Mouse (Mus musculus) lung, postnatal 0 days (tissue): ENCODE measurements around the gene Lbhd2. TPM values are rescaled to one million over a fixed set of nuclear protein-coding genes. Genes with fewer than 3 reads are reported as not detected.

ENCODE experiments used
- ATAC-seq: fragments of 200-750 bp; cut with Nextera tagmentation; 2 replicates; pipeline ENCODE4 v1.8.0; 2017; ENCODE audit warnings: moderate library complexity
- DNase-seq: peaks from one replicate; pipeline ENCODE4 v3.0.0-alpha.2; 2016; ENCODE audit warnings: low spot score
- H3K27ac ChIP-seq: fragments of 300-500 bp; sonication (generic); 2 replicates; pipeline ENCODE4 v1.5.1; 2014; ENCODE audit warnings: antibody characterized with exemption, mild to moderate bottlenecking, low read length, mixed read lengths
- H3K27me3 ChIP-seq: fragments of 300-500 bp; sonication (generic); replicated peaks from 2 replicates; pipeline ENCODE4 v1.6.1; 2014; ENCODE audit warnings: low read length, mixed read lengths; ENCODE audit not compliant: insufficient read depth
- H3K36me3 ChIP-seq: fragments of 300-500 bp; sonication (generic); 2 replicates; pipeline ENCODE4 v1.6.1; 2014; ENCODE audit warnings: low read length, mixed read lengths; ENCODE audit not compliant: insufficient read depth
- H3K4me1 ChIP-seq: fragments of 300-500 bp; sonication (generic); 2 replicates; pipeline ENCODE4 v1.6.1; 2014; ENCODE audit warnings: antibody characterized with exemption, low read depth, low read length, mixed read lengths; ENCODE audit not compliant: insufficient read depth
- H3K4me2 ChIP-seq: fragments of 300-500 bp; sonication (generic); replicated peaks from 2 replicates; pipeline ENCODE4 v1.6.1; 2014; ENCODE audit warnings: low read depth, mild to moderate bottlenecking, low read length, moderate library complexity, mixed read lengths
- H3K4me3 ChIP-seq: fragments of 300-500 bp; sonication (generic); 2 replicates; pipeline ENCODE4 v1.5.1; 2014; ENCODE audit warnings: low read depth, low read length
- H3K9ac ChIP-seq: fragments of 300-500 bp; sonication (generic); replicated peaks from 2 replicates; pipeline ENCODE4 v1.6.1; 2014; ENCODE audit warnings: low read depth, mild to moderate bottlenecking
- H3K9me3 ChIP-seq: fragments of 300-500 bp; sonication (generic); 2 replicates; pipeline ENCODE4 v1.6.1; 2016; ENCODE audit warnings: low read length, mixed read lengths
- CTCF ChIP-seq: IDR thresholded peaks from 2 replicates; pipeline ENCODE4 v1.5.1; 2016; ENCODE audit warnings: antibody characterized with exemption, mild to moderate bottlenecking
- EP300 ChIP-seq: IDR thresholded peaks from 2 replicates; pipeline ENCODE4 v1.6.1; 2016; ENCODE audit warnings: antibody characterized with exemption, mild to moderate bottlenecking, control low read depth
- WGBS: fragments of 180-500 bp; shearing (Covaris S2); extraction: QIAGEN DNeasy Blood & Tissue Kit; methylation state at CpG from one replicate; pipeline ENCODE4 v1.1.7; 2014; 5-methylcytosine and 5-hydroxymethylcytosine counted together
- polyA plus RNA-seq: library from polyadenylated mRNA; unstranded; fragments of >200 nt; fragmentation: Nextera tagmentation; extraction: Ambion mirVana; gene quantifications from 2 replicates; pipeline ENCODE4 v1.2.1, GENCODE M21; 2015

Gene Lbhd2
- polyA plus RNA-seq, 1 experiment from 2014 or later = 0.37 TPM

- Histone ChIP-seq H3K4me2 (no peak overlapping the region), H3K9me3 (no peaks in the 10 kb centered on the region), H3K27me3 (peaks cover 45% of the 10 kb centered on the region), H3K27ac (no peak overlapping the region), H3K4me3 (no peak overlapping the region), H3K4me1 (peaks cover 3% of the 10 kb centered on the region; the same call in 1 of the 2 replicates), H3K9ac (no peak overlapping the region), H3K36me3 (no peaks in the 10 kb centered on the region)
- DNase-seq (no peak), ATAC-seq (no peak)
- WGBS = 46% methylated on average over 22 of the region's 22 CpGs
- TF ChIP-seq CTCF (no peak), EP300 (no peak)
Measured at GRCm38 (mm10) chr12:111447898-111448760, 41.5 kb downstream of the Lbhd2 start.

GRCm38 (mm10) chr12:111448931-111449705, 42.5 kb downstream of the Lbhd2 start:
- Histone ChIP-seq H3K9me3 (no peaks in the 10 kb centered on the region), H3K36me3 (no peaks in the 10 kb centered on the region), H3K4me1 (peaks cover 3% of the 10 kb centered on the region; the same call in 1 of the 2 replicates), H3K27me3 (peaks cover 35% of the 10 kb centered on the region), H3K4me2 (no peak overlapping the region), H3K27ac (no peak overlapping the region), H3K9ac (no peak overlapping the region), H3K4me3 (no peak overlapping the region)
- 14% methylated on average over 13 of the region's 14 CpGs for WGBS
- ATAC-seq (peak; percentile 54), DNase-seq (peak; percentile 72)
- TF ChIP-seq CTCF = no peak
- TF ChIP-seq EP300 = no peak

- TF ChIP-seq CTCF (0 out of 2 replicates have a peak, but pooled peaks have one; percentile 5), EP300 (no peak)
- Histone ChIP-seq H3K36me3 (no peaks in the 10 kb centered on the region), H3K9ac (no peak overlapping the region), H3K4me1 (peaks cover 3% of the 10 kb centered on the region; the same call in 1 of the 2 replicates), H3K4me2 (no peak overlapping the region), H3K27ac (no peak overlapping the region), H3K9me3 (no peaks in the 10 kb centered on the region), H3K4me3 (no peak overlapping the region), H3K27me3 (peaks cover 25% of the 10 kb centered on the region)
- peak; percentile 44 for DNase-seq
- ATAC-seq = peak; percentile 69
- WGBS = 28% methylated on average over 6 of the region's 6 CpGs
Measured at GRCm38 (mm10) chr12:111450359-111450758, 43.8 kb downstream of the Lbhd2 start.

- 80% methylated on average over 7 of the region's 7 CpGs for WGBS
- no peak overlapping the region for H3K9ac ChIP-seq
- no peaks in the 10 kb centered on the region for H3K9me3 ChIP-seq
- TF ChIP-seq CTCF = no peak
- no peak for TF ChIP-seq EP300
- no peak overlapping the region for H3K4me2 ChIP-seq
- no peak overlapping the region for H3K27ac ChIP-seq
- H3K4me1 ChIP-seq = peaks cover 3% of the 10 kb centered on the region; the same call in 1 of the 2 replicates
- no peak overlapping the region for H3K4me3 ChIP-seq
- H3K27me3 ChIP-seq = peaks cover 14% of the 10 kb centered on the region; the same call in 1 of the 2 replicates
- no peaks in the 10 kb centered on the region for H3K36me3 ChIP-seq
- ATAC-seq = no peak
- no peak for DNase-seq
Measured at GRCm38 (mm10) chr12:111451561-111451960, 45.0 kb downstream of the Lbhd2 start.

- TF ChIP-seq CTCF = no peak
- TF ChIP-seq EP300 = no peak
- Histone ChIP-seq H3K4me3 (no peak overlapping the region), H3K9ac (no peak overlapping the region), H3K4me1 (peaks cover 3% of the 10 kb centered on the region; the same call in 1 of the 2 replicates), H3K9me3 (no peaks in the 10 kb centered on the region), H3K36me3 (no peaks in the 10 kb centered on the region), H3K27ac (no peak overlapping the region), H3K27me3 (no peaks in the 10 kb centered on the region), H3K4me2 (no peak overlapping the region)
- DNase-seq = no peak
- WGBS = 21% methylated on average over 4 of the region's 4 CpGs
- no peak for ATAC-seq
Measured at GRCm38 (mm10) chr12:111454021-111454420, 47.4 kb downstream of the Lbhd2 start.
